Mouse (Mus musculus): Measurements from ENCODE around the gene Tcf7l1.

The Tcf7l1 gene

GRCm38 (mm10) chr6:72745781-72746180 is 43.3 kb downstream of the Tcf7l1 start:
- DNase-seq (ENCODE audit: low spot score in 2 of 2), result no peak

DNA sequence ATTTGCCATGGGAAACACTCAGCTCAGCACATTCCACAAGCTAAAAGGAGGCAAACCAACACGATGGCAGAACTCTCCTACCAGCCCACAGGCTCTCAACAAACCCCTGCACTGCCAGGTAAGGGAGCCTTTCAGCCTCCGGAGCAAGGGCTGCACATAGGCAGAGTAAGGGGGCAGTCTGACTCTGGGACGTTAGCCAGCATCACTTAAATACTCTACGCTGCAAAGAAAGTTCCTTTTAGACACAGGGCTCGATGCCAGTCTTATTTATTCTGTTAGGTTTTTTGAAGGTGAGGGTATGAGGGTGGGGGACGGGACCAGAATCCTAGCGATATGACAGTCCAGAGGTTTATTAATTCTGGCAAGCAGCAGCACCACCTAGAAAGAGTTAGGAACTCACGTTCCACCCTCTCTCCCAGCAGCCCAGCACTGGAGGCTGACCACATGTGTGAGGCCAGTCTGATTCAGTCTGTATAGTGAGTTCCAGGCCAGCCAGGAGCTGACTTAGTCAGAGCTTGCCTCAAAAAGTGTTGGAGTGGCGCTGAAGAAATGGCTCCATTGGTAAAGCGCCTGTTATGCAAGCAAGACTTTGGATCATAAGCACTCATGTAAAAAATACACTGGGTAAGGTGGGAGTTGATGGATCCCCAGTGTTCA is 44.8 kb downstream of the Tcf7l1 start:
- no peak for DNase-seq (ENCODE audit: low spot score in 2 of 2)

GRCm38 (mm10) chr6:72743624-72744041 is 45.4 kb downstream of the Tcf7l1 start:
- DNase-seq (ENCODE audit: low spot score in 2 of 2), result no peak

- no peak for DNase-seq (ENCODE audit: low spot score in 2 of 2)
Measured at GRCm38 (mm10) chr6:72742331-72742730, 46.7 kb downstream of the Tcf7l1 start.

DNA sequence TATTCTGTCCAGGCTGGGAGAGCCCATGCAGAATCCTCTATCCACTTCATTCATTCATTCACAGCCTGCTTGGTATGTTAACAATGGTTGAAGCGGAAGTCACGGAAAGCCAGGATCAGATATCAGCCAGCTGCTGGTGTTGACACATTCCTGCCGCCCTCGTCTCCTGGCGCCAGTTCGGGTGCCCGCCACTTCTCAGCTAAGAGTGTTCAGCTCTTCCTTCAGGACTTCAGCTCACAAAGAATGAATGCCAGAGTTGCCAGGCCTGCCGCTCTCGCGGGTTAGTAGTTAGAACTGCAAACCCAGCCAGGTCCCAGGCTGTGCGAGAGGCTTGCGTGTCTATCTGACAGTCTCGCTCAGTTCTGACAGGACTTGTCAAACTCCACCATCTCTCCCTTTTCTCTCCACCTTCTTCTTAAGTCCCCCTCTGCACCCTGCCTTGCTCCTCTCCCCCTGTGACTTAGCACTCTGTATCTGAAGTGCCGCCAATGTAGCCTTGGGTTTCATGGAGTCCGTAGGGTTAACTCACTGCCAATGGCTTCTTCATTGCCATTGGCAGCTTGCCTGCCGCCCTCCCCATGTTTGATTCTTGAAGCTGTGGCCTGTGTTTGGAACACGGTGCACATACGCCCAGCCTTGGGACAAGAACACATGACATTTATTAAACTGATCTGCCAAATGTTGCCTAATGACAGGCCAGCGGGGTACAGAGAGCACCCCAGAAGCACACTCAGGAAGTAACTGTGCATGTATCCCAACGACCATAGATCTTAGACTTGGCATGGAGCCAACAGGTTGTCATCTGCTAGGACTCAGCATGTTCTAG is 48.2 kb downstream of the Tcf7l1 start:
- DNase-seq (ENCODE audit: low spot score in 2 of 2), result no peak

DNA sequence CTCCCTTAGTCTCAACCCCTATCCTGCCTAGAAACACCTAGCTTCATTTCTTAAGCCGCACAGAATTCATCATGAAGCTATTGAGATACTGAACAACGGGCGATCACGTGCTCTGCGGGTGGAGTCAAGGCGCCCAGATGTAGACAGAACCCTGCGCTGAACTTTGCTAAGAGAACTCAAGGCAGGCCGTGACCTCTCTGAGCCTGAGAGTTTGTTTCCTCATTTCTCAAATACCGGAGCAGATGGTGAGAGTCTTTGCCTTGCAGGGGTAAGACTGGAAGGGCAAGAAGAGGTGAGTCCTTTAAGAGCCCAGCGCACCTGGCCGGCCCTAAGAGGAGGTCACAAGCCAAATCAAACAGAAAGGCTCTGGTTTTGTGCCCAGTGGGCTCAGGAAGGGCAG is 52.2 kb downstream of the Tcf7l1 start:
- no peak for DNase-seq (ENCODE audit: low spot score in 2 of 2)

- DNase-seq (ENCODE audit: low spot score in 2 of 2), result no peak
Measured at GRCm38 (mm10) chr6:72735206-72735605, 53.8 kb downstream of the Tcf7l1 start.

DNA sequence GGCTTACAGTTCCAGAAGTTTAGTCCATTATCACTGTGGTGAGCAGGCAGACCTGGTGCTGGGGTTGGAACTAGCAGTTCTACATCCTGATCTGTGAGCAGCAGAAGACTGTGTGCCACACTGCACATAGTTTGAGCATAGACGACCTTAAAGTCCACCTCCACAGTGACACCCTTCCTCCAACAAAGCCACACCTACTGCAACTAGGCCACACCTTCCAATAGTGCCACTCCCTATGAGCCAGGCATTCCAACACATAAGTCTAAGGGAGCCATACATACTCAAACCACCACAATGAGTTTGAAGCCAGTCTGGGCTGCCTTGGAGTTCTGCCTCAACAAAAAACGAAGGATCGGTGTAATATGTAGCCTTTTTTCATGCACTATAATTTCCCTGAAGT is 55.7 kb downstream of the Tcf7l1 start:
- no peak for DNase-seq (ENCODE audit: low spot score in 2 of 2)

- DNase-seq (ENCODE audit: low spot score in 2 of 2), result no peak
Measured at GRCm38 (mm10) chr6:72732109-72732508, 56.9 kb downstream of the Tcf7l1 start.

GRCm38 (mm10) chr6:72730560-72730849 is 58.5 kb downstream of the Tcf7l1 start:
- DNase-seq (ENCODE audit: low spot score in 2 of 2), result no peak

GRCm38 (mm10) chr6:72729831-72730559 is 59.1 kb downstream of the Tcf7l1 start:
- no peak for DNase-seq (ENCODE audit: low spot score in 2 of 2)

DNA sequence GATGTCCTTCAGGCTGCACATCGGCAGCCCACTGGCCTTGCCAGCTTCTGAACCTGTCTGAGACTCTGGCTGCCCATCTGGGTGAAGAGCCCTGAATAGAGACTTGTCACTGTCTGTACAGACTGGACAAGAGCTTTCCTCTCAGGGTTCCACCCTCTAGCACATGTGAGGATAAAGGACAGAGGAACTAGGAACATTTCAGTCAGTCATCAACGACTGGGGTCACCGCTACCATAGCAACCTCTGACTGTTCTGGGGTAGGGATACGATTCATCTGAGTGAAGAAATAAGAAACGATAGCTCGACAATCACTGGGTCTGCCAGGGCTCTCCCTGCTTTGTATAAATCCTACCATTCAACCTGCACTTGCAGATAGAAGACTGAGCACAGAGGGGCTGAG is 61.2 kb downstream of the Tcf7l1 start:
- DNase-seq (ENCODE audit: low spot score in 2 of 2), result no peak

- DNase-seq (ENCODE audit: low spot score in 2 of 2), result no peak
Measured at GRCm38 (mm10) chr6:72724494-72725180, 64.4 kb downstream of the Tcf7l1 start.

DNA sequence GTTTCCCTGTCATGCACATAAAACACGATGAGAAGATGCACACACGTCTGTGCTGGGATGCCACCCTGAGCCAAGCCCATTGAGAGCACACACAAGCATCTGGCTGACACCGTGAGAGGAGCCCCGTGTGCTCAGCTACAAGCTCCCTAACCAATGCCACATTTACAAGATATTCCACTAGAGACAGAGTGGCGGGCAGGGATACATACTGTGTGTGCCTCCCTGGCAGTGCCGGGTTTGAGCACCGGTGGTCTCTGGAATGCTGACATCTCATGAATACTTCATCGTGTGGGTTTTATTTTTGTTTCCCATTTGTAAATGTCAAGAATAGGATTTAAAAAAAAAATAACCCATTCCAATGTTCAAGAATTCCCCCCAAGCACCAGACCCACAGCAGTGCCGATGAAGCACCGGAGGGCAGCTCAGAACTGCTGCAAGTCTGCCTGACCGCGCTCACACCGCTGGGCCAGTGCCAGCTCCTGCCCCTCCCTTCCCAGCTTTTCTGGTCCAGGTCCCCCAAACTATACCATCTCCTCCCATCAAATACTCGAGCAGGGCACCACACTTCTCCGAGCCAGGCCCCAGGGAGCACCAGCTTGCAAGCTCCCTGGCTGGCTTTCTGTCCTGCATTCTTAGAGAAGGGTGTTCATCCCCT is 65.2 kb downstream of the Tcf7l1 start:
- DNase-seq (ENCODE audit: low spot score in 2 of 2), result no peak

- DNase-seq (ENCODE audit: low spot score in 2 of 2), result no peak
Measured at GRCm38 (mm10) chr6:72723143-72723542, 65.9 kb downstream of the Tcf7l1 start.

- no peak for DNase-seq (ENCODE audit: low spot score in 2 of 2)
Measured at GRCm38 (mm10) chr6:72720852-72721251, 68.2 kb downstream of the Tcf7l1 start.

DNA sequence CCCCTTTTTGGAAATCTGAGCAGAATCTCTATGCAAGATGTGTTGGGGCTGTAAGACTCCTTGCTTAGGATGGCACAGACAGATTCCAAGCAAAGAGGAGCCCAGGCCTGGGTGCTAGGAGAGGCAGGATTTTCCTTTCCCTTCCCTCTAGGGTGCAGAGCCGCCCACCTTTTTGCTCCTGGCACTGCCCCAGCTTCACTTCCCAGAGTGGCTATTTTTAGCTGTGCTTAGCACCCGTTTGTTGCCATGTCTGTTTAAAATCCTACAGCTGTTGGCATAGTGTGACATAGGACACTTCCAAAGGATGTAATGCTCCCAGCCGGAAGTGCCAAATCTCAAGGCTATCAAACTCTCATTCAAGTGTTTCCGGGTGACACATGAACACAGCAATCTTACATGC is 74.3 kb downstream of the Tcf7l1 start:
- DNase-seq (ENCODE audit: low spot score in 2 of 2), result no peak

DNA sequence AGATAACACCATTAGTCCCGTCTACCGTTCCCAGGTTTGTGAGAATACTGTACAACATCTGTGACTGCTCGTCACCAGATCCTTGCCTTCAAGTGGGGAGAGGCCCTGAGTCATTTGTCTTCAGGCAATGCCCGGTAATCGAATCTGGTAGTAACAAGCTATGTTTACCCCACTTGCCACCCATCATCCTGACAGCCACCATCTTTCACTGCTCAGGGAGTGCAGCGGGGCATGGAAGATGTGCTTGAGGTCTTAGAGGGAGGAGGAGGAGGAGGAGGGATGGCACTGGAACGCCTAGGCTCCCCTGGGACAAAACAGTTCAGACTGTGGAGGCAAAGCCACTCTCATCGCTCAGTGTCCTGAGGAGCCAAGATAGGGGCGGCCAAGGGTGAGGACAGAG is 74.8 kb downstream of the Tcf7l1 start:
- DNase-seq (ENCODE audit: low spot score in 2 of 2), result no peak

- no peak for DNase-seq (ENCODE audit: low spot score in 2 of 2)
Measured at GRCm38 (mm10) chr6:72711508-72712081, 77.5 kb downstream of the Tcf7l1 start.

GRCm38 (mm10) chr6:72710897-72711507 is 78.1 kb downstream of the Tcf7l1 start:
- DNase-seq (ENCODE audit: low spot score in 2 of 2), result no peak

Measured in spleen, postnatal 4 days (tissue).